Mouse (Mus musculus) embryonic facial prominence, embryonic 14.5 days (tissue): Measurements from ENCODE around the gene Ldhc. TPM values are rescaled to one million over a fixed set of nuclear protein-coding genes. Genes with fewer than 3 reads are reported as not detected.

Source experiments
- ATAC-seq: fragments of 200-750 bp; cut with Nextera tagmentation; 2 replicates; pipeline ENCODE4 v1.8.0; 2017; ENCODE audit warnings: low read depth, moderate number of reproducible peaks, moderate TSS enrichment
- DNase-seq: peaks from one replicate; pipeline ENCODE4 v3.0.0-alpha.2; 2015; ENCODE audit warnings: low spot score
- H3K27ac ChIP-seq: fragments of 300-500 bp; sonication (generic); replicated peaks from 2 replicates; pipeline ENCODE4 v1.5.1; 2014; ENCODE audit warnings: low read depth, mild to moderate bottlenecking, low read length, moderate library complexity
- H3K27me3 ChIP-seq: fragments of 300-500 bp; sonication (generic); replicated peaks from 2 replicates; pipeline ENCODE4 v1.6.1; 2014; ENCODE audit warnings: low read length; ENCODE audit not compliant: control insufficient read depth, insufficient read depth
- H3K36me3 ChIP-seq: fragments of 300-500 bp; sonication (generic); 2 replicates; pipeline ENCODE4 v1.6.1; 2014; ENCODE audit warnings: low read length, mixed read lengths; ENCODE audit not compliant: control insufficient read depth, insufficient read depth
- H3K4me1 ChIP-seq: fragments of 300-500 bp; sonication (generic); 2 replicates; pipeline ENCODE4 v1.6.1; 2014; ENCODE audit warnings: antibody characterized with exemption, low read length; ENCODE audit not compliant: control insufficient read depth, insufficient read depth
- H3K4me2 ChIP-seq: fragments of 300-500 bp; sonication (generic); 2 replicates; pipeline ENCODE4 v1.6.1; 2014; ENCODE audit warnings: low read depth, mild to moderate bottlenecking, low read length, moderate library complexity, mixed read lengths
- H3K4me3 ChIP-seq: fragments of 300-500 bp; sonication (generic); 2 replicates; pipeline ENCODE4 v1.5.1; 2014; ENCODE audit warnings: low read depth, mild to moderate bottlenecking, low read length
- H3K9ac ChIP-seq: fragments of 300-500 bp; sonication (generic); 2 replicates; pipeline ENCODE4 v1.6.1; 2014; ENCODE audit warnings: low read depth, mild to moderate bottlenecking, low read length, moderate library complexity, mixed read lengths
- H3K9me3 ChIP-seq: fragments of 300-500 bp; sonication (generic); 2 replicates; pipeline ENCODE4 v1.6.1; 2016; ENCODE audit warnings: low read length; ENCODE audit not compliant: control insufficient read depth
- WGBS: fragments of 180-500 bp; shearing (Covaris S2); extraction: QIAGEN DNeasy Blood & Tissue Kit; methylation state at CpG from one replicate; pipeline ENCODE4 v1.1.7; 2014; 5-methylcytosine and 5-hydroxymethylcytosine counted together
- polyA plus RNA-seq: library from polyadenylated mRNA; unstranded; fragments of >200 nt; fragmentation: Nextera tagmentation; extraction: Ambion mirVana; gene quantifications from 2 replicates; pipeline ENCODE4 v1.2.1, GENCODE M21; 2014

The Ldhc gene
- polyA plus RNA-seq, 1 experiment from 2014 or later = 0.26 TPM

DNA sequence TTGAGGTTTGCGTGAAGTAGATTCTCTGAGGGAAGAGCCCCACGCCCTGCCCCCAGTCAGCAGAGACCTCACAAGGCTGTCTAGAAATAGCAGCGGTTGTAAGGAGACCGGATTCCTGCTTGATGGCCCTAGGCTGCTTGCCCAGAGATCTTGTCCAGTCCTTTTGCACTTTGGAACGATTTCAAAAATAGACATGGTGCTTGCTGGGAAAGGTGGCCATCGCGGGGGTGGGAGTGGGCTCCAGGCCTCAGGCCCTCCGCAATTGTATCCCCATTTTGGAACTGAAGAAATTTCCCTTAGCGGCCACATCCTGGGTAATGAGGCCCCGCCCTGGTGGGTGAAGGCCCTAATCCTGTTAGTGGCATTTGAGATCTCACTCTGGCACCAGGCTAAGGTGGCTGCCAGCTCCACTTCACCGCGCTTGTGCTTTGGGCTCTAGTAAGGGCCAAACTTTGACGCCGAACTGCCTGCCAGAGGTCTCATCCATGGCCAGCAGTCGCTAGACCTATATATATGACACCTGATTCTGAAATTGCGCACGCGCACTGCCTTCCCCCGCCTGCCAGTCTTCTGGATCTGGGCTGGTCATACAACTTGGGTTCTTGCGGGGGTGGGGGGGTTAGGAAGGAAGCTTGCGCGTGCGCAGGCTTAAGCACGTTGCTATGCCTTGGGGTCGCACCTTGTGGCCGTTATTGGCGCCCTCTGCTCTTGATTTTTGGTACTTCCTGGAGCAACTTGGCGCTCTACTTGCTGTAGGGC, 14.3 kb upstream of the Ldhc start:
- H3K4me1 ChIP-seq = peaks cover 7% of the 10 kb centered on the region
- H3K4me2 ChIP-seq = peak overlapping the region; percentile 86
- H3K9me3 ChIP-seq = no peaks in the 10 kb centered on the region
- ATAC-seq (peak; percentile 42), DNase-seq (peak; percentile 89)
- H3K36me3 ChIP-seq = peaks cover 44% of the 10 kb centered on the region
- peak overlapping the region; percentile 87 for H3K4me3 ChIP-seq
- peak overlapping the region; percentile 98 for H3K27ac ChIP-seq
- peak overlapping the region; percentile 97 for H3K9ac ChIP-seq
- no peaks in the 10 kb centered on the region for H3K27me3 ChIP-seq
- under 1% methylated on average over 28 of the region's 28 CpGs for WGBS

DNA sequence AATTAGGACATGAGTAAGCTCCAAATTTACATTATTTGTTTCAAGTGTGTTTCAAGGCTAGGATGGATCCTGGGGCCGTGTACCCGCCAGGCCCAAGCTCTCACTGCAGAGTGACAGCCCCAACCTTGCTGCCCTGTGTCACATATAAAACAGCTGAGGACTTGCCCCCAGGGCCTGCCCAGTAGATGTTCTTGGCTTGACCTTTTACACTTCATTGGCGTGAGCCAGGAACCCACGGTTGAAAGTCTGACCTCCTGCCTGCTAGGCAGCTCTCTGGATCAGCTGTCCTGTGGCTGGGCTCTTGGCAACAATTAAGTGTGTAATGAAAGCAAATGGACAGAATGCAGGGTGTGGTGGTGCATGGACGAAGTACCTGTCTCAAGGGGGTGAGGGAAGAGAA, 11.7 kb upstream of the Ldhc start:
- no peak overlapping the region for H3K27ac ChIP-seq
- DNase-seq (no peak), ATAC-seq (no peak)
- no peaks in the 10 kb centered on the region for H3K27me3 ChIP-seq
- 72% methylated on average over 5 of the region's 5 CpGs for WGBS
- H3K4me2 ChIP-seq = no peak overlapping the region
- H3K4me3 ChIP-seq = no peak overlapping the region
- H3K4me1 ChIP-seq = peaks cover 7% of the 10 kb centered on the region
- peaks cover 70% of the 10 kb centered on the region for H3K36me3 ChIP-seq
- H3K9me3 ChIP-seq = no peaks in the 10 kb centered on the region
- H3K9ac ChIP-seq = no peak overlapping the region

DNA sequence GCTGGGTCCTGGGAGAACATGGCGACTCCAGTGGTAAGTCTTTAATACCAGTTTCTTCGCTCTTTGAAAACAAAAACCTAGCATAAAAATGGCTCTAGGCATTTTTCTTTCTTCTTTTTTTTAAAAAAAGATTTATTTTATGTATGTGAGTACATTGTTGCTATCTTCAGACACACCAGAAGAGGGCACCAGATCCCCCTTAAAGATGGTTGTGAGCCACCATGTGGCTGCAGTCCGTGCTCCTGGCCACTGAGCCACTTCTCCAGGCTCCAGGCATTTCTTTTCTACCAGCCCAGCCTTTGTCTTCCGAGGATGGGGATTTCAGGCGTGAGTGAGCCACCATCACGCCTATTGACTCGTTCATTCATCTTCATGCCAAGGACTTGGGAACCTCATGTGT, 10.0 kb upstream of the Ldhc start:
- no peaks in the 10 kb centered on the region for H3K4me1 ChIP-seq
- H3K9me3 ChIP-seq = no peaks in the 10 kb centered on the region
- DNase-seq (no peak), ATAC-seq (no peak)
- peaks cover 87% of the 10 kb centered on the region for H3K36me3 ChIP-seq
- H3K4me2 ChIP-seq = no peak overlapping the region
- no peaks in the 10 kb centered on the region for H3K27me3 ChIP-seq
- no peak overlapping the region for H3K9ac ChIP-seq
- no peak overlapping the region for H3K4me3 ChIP-seq
- H3K27ac ChIP-seq = no peak overlapping the region
- WGBS = 78% methylated on average over 7 of the region's 7 CpGs

DNA sequence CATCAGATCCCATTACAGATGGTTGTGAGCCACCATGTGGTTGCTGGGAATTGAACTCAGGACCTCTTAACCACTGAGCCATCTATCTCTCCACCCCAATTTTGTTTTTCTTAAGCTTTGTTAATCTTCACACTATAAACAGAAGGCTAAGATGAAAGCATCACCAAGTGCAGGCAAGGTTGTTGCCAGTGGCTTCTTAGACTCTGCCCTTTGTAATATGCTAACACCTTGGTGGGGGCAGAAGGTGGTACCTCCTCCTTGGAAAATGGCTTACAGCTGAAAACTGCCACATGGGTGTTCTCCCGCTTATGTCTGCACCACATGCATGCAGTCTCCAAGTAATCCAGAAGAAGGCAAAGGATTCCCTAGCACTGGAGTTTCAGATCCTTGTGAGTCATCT, 8.3 kb upstream of the Ldhc start:
- Histone ChIP-seq H3K9ac (no peak overlapping the region), H3K9me3 (no peaks in the 10 kb centered on the region), H3K4me2 (no peak overlapping the region), H3K27me3 (no peaks in the 10 kb centered on the region), H3K4me3 (no peak overlapping the region), H3K36me3 (peaks cover 86% of the 10 kb centered on the region), H3K27ac (no peak overlapping the region), H3K4me1 (no peaks in the 10 kb centered on the region)
- 96% methylated on average over 1 of the region's 1 CpGs for WGBS
- DNase-seq = no peak
- no peak for ATAC-seq

DNA sequence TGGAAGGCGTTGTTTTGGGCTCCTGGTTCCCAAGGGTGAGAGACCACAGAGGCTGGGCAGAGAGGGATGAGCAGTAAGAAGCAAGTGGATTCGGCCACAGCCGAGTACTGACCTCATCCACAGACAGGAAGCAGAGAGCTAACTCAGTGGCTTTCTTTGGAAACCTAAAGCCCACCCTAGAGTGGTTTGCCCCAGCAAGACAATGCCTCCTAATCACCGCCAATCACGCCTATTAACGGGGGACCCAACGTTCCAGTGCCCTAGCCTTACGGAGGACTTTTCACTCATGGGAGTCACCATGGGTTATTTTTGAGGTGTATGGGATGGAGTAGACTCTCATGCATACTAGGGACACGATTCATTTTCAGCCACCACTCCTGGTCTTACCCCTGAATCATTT, 7.6 kb upstream of the Ldhc start:
- Histone ChIP-seq H3K27ac (no peak overlapping the region), H3K9ac (no peak overlapping the region), H3K4me3 (no peak overlapping the region), H3K4me1 (no peaks in the 10 kb centered on the region), H3K9me3 (no peaks in the 10 kb centered on the region), H3K4me2 (no peak overlapping the region), H3K36me3 (peaks cover 80% of the 10 kb centered on the region), H3K27me3 (no peaks in the 10 kb centered on the region)
- 91% methylated on average over 9 of the region's 9 CpGs for WGBS
- DNase-seq = no peak
- no peak for ATAC-seq

DNA sequence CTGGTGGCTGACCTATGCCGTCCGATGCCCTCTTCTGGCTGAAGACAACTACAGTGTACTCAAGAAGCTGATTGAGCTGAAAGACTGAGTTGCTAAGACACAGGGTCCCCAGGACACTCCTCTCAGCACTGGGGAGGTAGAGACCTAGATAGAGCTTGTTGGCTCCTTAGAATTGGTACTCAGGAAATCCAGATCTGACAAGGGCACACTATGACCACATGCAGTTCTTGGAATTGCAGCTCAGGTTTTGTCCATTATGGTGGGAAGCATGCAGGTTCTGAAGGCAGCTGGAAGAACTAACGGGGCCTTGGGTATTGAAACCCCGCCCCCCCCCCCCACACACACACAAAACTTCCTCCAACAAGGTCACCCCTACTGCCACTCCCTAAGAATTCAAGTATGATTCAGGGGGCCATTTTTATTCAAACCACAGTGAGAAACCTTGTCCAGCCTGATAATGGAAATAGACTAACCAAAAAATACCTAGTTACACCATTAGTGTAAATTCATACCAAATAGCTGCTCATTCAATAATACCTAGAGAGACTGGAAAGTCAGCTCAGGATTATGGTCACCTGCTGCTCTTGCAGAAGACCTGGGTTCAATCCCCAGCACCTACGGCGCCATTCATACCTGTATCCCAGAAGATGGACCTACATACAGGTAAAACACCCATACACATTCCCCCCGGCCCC, 5.0 kb upstream of the Ldhc start:
- no peak for ATAC-seq
- H3K27me3 ChIP-seq = no peaks in the 10 kb centered on the region
- H3K36me3 ChIP-seq = peaks cover 53% of the 10 kb centered on the region
- H3K4me1 ChIP-seq = no peaks in the 10 kb centered on the region
- H3K4me3 ChIP-seq = no peak overlapping the region
- no peak overlapping the region for H3K9ac ChIP-seq
- no peaks in the 10 kb centered on the region for H3K9me3 ChIP-seq
- H3K27ac ChIP-seq = no peak overlapping the region
- 68% methylated on average over 7 of the region's 7 CpGs for WGBS
- no peak overlapping the region for H3K4me2 ChIP-seq
- no peak for DNase-seq

DNA sequence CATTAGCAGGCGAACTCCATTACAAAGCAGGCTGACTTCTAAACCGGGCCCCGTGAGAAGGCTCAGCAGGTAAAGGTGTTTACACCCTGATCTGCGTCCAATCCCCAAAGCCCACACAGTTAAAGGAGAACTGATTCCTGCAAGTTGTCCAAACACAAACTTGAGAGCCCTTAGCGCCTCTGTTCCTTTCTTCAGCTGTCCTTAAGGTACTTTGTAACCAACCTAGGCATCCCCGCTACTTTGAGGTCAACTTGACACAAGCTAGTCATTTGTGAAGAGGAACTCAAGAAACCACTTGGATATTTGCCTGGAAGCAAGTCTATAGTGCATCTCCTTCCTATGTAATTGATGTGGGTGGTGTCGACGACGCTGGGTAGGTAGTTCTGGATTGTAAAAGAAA, 3.6 kb upstream of the Ldhc start:
- DNase-seq (no peak), ATAC-seq (no peak)
- H3K4me1 ChIP-seq = no peaks in the 10 kb centered on the region
- no peak overlapping the region for H3K9ac ChIP-seq
- peaks cover 39% of the 10 kb centered on the region for H3K36me3 ChIP-seq
- no peaks in the 10 kb centered on the region for H3K9me3 ChIP-seq
- 74% methylated on average over 9 of the region's 9 CpGs for WGBS
- no peak overlapping the region for H3K27ac ChIP-seq
- no peak overlapping the region for H3K4me2 ChIP-seq
- no peaks in the 10 kb centered on the region for H3K27me3 ChIP-seq
- H3K4me3 ChIP-seq = no peak overlapping the region

DNA sequence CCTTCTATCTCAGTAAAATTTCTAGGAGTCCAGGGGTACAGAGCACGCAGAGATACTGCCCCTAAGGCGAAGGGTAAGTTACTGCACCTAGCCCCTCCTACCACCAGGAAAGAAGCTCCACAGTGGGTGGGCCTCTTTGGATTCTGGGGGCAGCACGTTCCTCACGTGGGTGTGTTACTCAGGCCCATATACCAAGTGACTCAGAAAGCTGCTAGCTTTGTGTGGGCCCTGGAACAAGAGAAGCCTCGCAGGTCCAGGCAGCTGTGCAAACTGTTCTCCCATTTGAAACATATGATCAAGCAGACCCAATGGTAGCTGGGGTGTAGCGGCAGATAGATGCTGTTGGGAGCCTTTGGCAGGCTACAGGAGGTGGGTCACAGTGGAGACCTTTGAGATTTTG, 2.0 kb upstream of the Ldhc start:
- Histone ChIP-seq H3K4me1 (no peaks in the 10 kb centered on the region), H3K27me3 (no peaks in the 10 kb centered on the region), H3K9me3 (no peaks in the 10 kb centered on the region), H3K36me3 (peaks cover 23% of the 10 kb centered on the region), H3K4me3 (no peak overlapping the region), H3K27ac (no peak overlapping the region), H3K9ac (no peak overlapping the region), H3K4me2 (no peak overlapping the region)
- ATAC-seq (no peak), DNase-seq (no peak)
- WGBS = 55% methylated on average over 6 of the region's 6 CpGs

DNA sequence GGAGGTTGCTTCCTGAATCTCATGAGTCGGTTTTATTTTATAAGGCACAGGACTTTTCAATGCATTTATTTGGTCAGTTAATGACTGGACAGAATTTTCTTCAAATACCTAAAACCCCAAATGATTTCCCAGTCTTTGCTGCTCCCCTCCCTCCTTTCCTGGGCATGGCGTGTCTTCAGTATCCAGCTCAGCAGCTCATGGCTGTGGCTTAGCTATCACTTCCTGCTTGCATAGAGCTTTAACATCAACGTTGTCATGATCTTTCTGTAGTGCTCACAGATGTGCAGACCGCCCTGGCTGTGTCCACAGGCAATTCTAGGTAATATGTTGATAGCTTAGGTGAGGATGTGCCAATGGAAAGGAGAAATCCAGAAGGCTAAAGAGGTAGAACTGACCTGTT, 11.0 kb downstream of the Ldhc start:
- no peak for ATAC-seq
- Histone ChIP-seq H3K4me1 (no peaks in the 10 kb centered on the region), H3K27me3 (no peaks in the 10 kb centered on the region), H3K9ac (no peak overlapping the region), H3K9me3 (no peaks in the 10 kb centered on the region), H3K27ac (no peak overlapping the region), H3K4me3 (no peak overlapping the region), H3K36me3 (no peaks in the 10 kb centered on the region), H3K4me2 (no peak overlapping the region)
- WGBS = 60% methylated on average over 4 of the region's 4 CpGs
- no peak for DNase-seq
